Mouse (Mus musculus): Measurements from ENCODE around the gene Rtl8c. TPM values are rescaled to one million over a fixed set of nuclear protein-coding genes. Genes with fewer than 3 reads are reported as not detected.
"Not testable (repeated sequence)": the region's sequence is repeated elsewhere in the genome, so short reads cannot be mapped to it uniquely, and the experiment has no call there.

The Rtl8c gene
- polyA plus RNA-seq (2014; fragmentation: Nextera tagmentation; extraction: Ambion mirVana), result 218 and 237 TPM in 2 replicates

- peak; percentile 97 for ATAC-seq (ENCODE audit: low FRiP score)
- no peaks in the 10 kb centered on the region for H3K9me3 ChIP-seq (ENCODE audit: control insufficient read depth, low read length)
- no peaks in the 10 kb centered on the region for H3K27me3 ChIP-seq (ENCODE audit: control insufficient read depth, insufficient read depth, low read length)
- H3K36me3 ChIP-seq (replicated peaks; ENCODE audit: control insufficient read depth, insufficient read depth), result no peaks in the 10 kb centered on the region
- 28% methylated on average over 19 of the region's 20 CpGs for WGBS
- DNase-seq (ENCODE audit: low spot score), result peak; percentile 74
- H3K4me3 ChIP-seq (replicated peaks; ENCODE audit: low read length), result peak within 1 kb of the TSS; percentile 51
- H3K27ac ChIP-seq, result peak within 1 kb of the TSS; percentile 83
- peak within 1 kb of the TSS; percentile 79 for H3K9ac ChIP-seq
- no peaks in the 10 kb centered on the region for H3K4me1 ChIP-seq (replicated peaks; ENCODE audit: control insufficient read depth, insufficient read depth, low read length)
- H3K4me2 ChIP-seq (replicated peaks), result peak within 1 kb of the TSS; percentile 52
These were observed at the start of gene Rtl8c for GRCm38 (mm10) chrX:53607242-53608121. TSS of gene Rtl8c (plus strand) at chrX:53608032.

- H3K4me3 ChIP-seq (replicated peaks; ENCODE audit: low read length), result no peak overlapping the region
- 70% methylated on average over 1 of the region's 1 CpGs for WGBS
- H3K27me3 ChIP-seq (ENCODE audit: control insufficient read depth, insufficient read depth, low read length), result no peaks in the 10 kb centered on the region
- no peaks in the 10 kb centered on the region for H3K4me1 ChIP-seq (replicated peaks; ENCODE audit: control insufficient read depth, insufficient read depth, low read length)
- ATAC-seq (ENCODE audit: low FRiP score) (no peak), DNase-seq (ENCODE audit: low spot score) (no peak)
- H3K4me2 ChIP-seq (replicated peaks), result no peak overlapping the region
- H3K9ac ChIP-seq, result no peak overlapping the region
- no peak overlapping the region for H3K27ac ChIP-seq
- H3K36me3 ChIP-seq (replicated peaks; ENCODE audit: control insufficient read depth, insufficient read depth), result no peaks in the 10 kb centered on the region
- H3K9me3 ChIP-seq (ENCODE audit: control insufficient read depth, low read length), result no peaks in the 10 kb centered on the region
These were observed 28.5 kb upstream of the Rtl8c start for GRCm38 (mm10) chrX:53579311-53579710.

- DNase-seq (ENCODE audit: low spot score), result not testable (repeated sequence)
These were observed 26.4 kb upstream of the Rtl8c start for GRCm38 (mm10) chrX:53581407-53581806.

GRCm38 (mm10) chrX:53583404-53583803, 24.4 kb upstream of the Rtl8c start:
- H3K4me2 ChIP-seq (replicated peaks); H3K9ac ChIP-seq; DNase-seq (ENCODE audit: low spot score); H3K4me3 ChIP-seq (replicated peaks; ENCODE audit: low read length); H3K27me3 ChIP-seq (ENCODE audit: control insufficient read depth, insufficient read depth, low read length); ATAC-seq (ENCODE audit: low FRiP score); H3K4me1 ChIP-seq (replicated peaks; ENCODE audit: control insufficient read depth, insufficient read depth, low read length); H3K9me3 ChIP-seq (ENCODE audit: control insufficient read depth, low read length); H3K36me3 ChIP-seq (replicated peaks; ENCODE audit: control insufficient read depth, insufficient read depth); H3K27ac ChIP-seq: not testable (repeated sequence)
- WGBS, result 84% methylated on average over 3 of the region's 4 CpGs

More at GRCm38 (mm10) chrX:53581407-53581806, 26.4 kb upstream of the Rtl8c start:
- H3K36me3 ChIP-seq (replicated peaks; ENCODE audit: control insufficient read depth, insufficient read depth); H3K27me3 ChIP-seq (ENCODE audit: control insufficient read depth, insufficient read depth, low read length); H3K9me3 ChIP-seq (ENCODE audit: control insufficient read depth, low read length); H3K9ac ChIP-seq; H3K27ac ChIP-seq; H3K4me1 ChIP-seq (replicated peaks; ENCODE audit: control insufficient read depth, insufficient read depth, low read length); H3K4me3 ChIP-seq (replicated peaks; ENCODE audit: low read length); ATAC-seq (ENCODE audit: low FRiP score); H3K4me2 ChIP-seq (replicated peaks): not testable (repeated sequence)
- 96% methylated on average over 2 of the region's 4 CpGs for WGBS

GRCm38 (mm10) chrX:53599993-53600392, 7.8 kb upstream of the Rtl8c start:
- WGBS, result 5% methylated on average over 1 of the region's 2 CpGs
- not testable (repeated sequence) for H3K9me3 ChIP-seq (ENCODE audit: control insufficient read depth, low read length); H3K4me3 ChIP-seq (replicated peaks; ENCODE audit: low read length); H3K27ac ChIP-seq; H3K36me3 ChIP-seq (replicated peaks; ENCODE audit: control insufficient read depth, insufficient read depth); DNase-seq (ENCODE audit: low spot score); H3K27me3 ChIP-seq (ENCODE audit: control insufficient read depth, insufficient read depth, low read length); H3K4me2 ChIP-seq (replicated peaks); H3K9ac ChIP-seq; H3K4me1 ChIP-seq (replicated peaks; ENCODE audit: control insufficient read depth, insufficient read depth, low read length); ATAC-seq (ENCODE audit: low FRiP score)

- not testable (repeated sequence) for H3K36me3 ChIP-seq (replicated peaks; ENCODE audit: control insufficient read depth, insufficient read depth); ATAC-seq (ENCODE audit: low FRiP score); H3K9me3 ChIP-seq (ENCODE audit: control insufficient read depth, low read length); H3K4me1 ChIP-seq (replicated peaks; ENCODE audit: control insufficient read depth, insufficient read depth, low read length); DNase-seq (ENCODE audit: low spot score); H3K27ac ChIP-seq; H3K4me3 ChIP-seq (replicated peaks; ENCODE audit: low read length); H3K27me3 ChIP-seq (ENCODE audit: control insufficient read depth, insufficient read depth, low read length); H3K9ac ChIP-seq; H3K4me2 ChIP-seq (replicated peaks)
- WGBS, result 20% methylated on average over 1 of the region's 1 CpGs
These were observed 1.7 kb upstream of the Rtl8c start for GRCm38 (mm10) chrX:53606176-53606575.

GRCm38 (mm10) chrX:53608122-53608813, 436 bp downstream of the Rtl8c start:
- H3K9ac ChIP-seq, result peak overlapping the region; percentile 79
- DNase-seq (ENCODE audit: low spot score) (no peak), ATAC-seq (ENCODE audit: low FRiP score) (peak; percentile 59)
- peak overlapping the region; percentile 52 for H3K4me2 ChIP-seq (replicated peaks)
- H3K4me1 ChIP-seq (replicated peaks; ENCODE audit: control insufficient read depth, insufficient read depth, low read length), result no peaks in the 10 kb centered on the region
- peak overlapping the region; percentile 83 for H3K27ac ChIP-seq
- no peaks in the 10 kb centered on the region for H3K36me3 ChIP-seq (replicated peaks; ENCODE audit: control insufficient read depth, insufficient read depth)
- 32% methylated on average over 14 of the region's 18 CpGs for WGBS
- peak overlapping the region; percentile 51 for H3K4me3 ChIP-seq (replicated peaks; ENCODE audit: low read length)
- no peaks in the 10 kb centered on the region for H3K27me3 ChIP-seq (ENCODE audit: control insufficient read depth, insufficient read depth, low read length)
- no peaks in the 10 kb centered on the region for H3K9me3 ChIP-seq (ENCODE audit: control insufficient read depth, low read length)

GRCm38 (mm10) chrX:53608879-53609278, 1.0 kb downstream of the Rtl8c start, which contains the start of gene Gm14597:
TSS of gene Gm14597 (minus strand) at chrX:53608979.
- Histone ChIP-seq H3K27ac (peak within 1 kb of the TSS; percentile 83), H3K4me2 (replicated peaks) (peak within 1 kb of the TSS; percentile 52), H3K9ac (peak within 1 kb of the TSS; percentile 79), H3K4me3 (replicated peaks; ENCODE audit: low read length) (peak within 1 kb of the TSS; percentile 51)
- not testable (repeated sequence) for H3K36me3 ChIP-seq (replicated peaks; ENCODE audit: control insufficient read depth, insufficient read depth); ATAC-seq (ENCODE audit: low FRiP score); H3K4me1 ChIP-seq (replicated peaks; ENCODE audit: control insufficient read depth, insufficient read depth, low read length); H3K9me3 ChIP-seq (ENCODE audit: control insufficient read depth, low read length); DNase-seq (ENCODE audit: low spot score); H3K27me3 ChIP-seq (ENCODE audit: control insufficient read depth, insufficient read depth, low read length)
- WGBS, result 49% methylated on average over 3 of the region's 4 CpGs

- ATAC-seq (ENCODE audit: low FRiP score) (no peak), DNase-seq (ENCODE audit: low spot score) (peak; percentile 82)
- WGBS, result 3% methylated on average over 3 of the region's 3 CpGs
- no peak overlapping the region for H3K4me3 ChIP-seq (replicated peaks; ENCODE audit: low read length)
- no peaks in the 10 kb centered on the region for H3K36me3 ChIP-seq (replicated peaks; ENCODE audit: control insufficient read depth, insufficient read depth)
- H3K9ac ChIP-seq, result no peak overlapping the region
- H3K4me2 ChIP-seq (replicated peaks), result 0 out of 2 replicates have a peak overlapping the region, but pooled peaks have one; percentile 6
- H3K4me1 ChIP-seq (replicated peaks; ENCODE audit: control insufficient read depth, insufficient read depth, low read length), result no peaks in the 10 kb centered on the region
- H3K9me3 ChIP-seq (ENCODE audit: control insufficient read depth, low read length), result no peaks in the 10 kb centered on the region
- no peaks in the 10 kb centered on the region for H3K27me3 ChIP-seq (ENCODE audit: control insufficient read depth, insufficient read depth, low read length)
- H3K27ac ChIP-seq, result no peak overlapping the region
These were observed 2.7 kb downstream of the Rtl8c start for GRCm38 (mm10) chrX:53610571-53610970.
